Mouse (Mus musculus): ENCODE measurements around the gene 1700028J19Rik. TPM values are rescaled to one million over a fixed set of nuclear protein-coding genes. Genes with fewer than 3 reads are reported as not detected.
A peak's percentile ranks its signal among the peaks of the same experiment; 100 is the strongest.

The 1700028J19Rik gene
- polyA plus RNA-seq, 1 experiment from 2014 or later: 0.57 TPM

DNA sequence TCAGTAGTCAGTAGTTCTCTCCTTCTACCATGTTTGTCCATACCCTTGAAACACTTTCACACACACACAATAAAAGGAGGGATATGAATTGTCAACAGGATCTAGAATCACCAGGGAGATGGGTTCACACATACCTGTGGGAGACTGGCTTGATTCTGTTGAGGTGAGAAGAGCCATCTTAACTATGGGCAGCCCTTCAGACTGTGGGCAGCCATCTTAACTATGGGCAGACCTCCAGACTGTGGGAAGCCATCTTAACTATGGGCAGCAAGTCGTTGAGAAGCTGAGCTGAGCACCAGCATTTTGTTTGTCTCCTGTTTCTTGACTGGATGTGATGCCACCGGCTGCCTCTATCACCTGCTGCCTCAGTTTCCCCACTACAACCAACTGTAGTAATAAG is 24.8 kb upstream of the 1700028J19Rik start:
- 67% methylated on average over 2 of the region's 2 CpGs for WGBS
- no peak overlapping the region for H3K9ac ChIP-seq (ENCODE audit: low read length)
- TF ChIP-seq CTCF (IDR thresholded peaks at IDR 0.05; ENCODE audit: low read depth): no peak
- TF ChIP-seq EP300 (optimal IDR thresholded peaks at IDR 0.05): no peak

DNA sequence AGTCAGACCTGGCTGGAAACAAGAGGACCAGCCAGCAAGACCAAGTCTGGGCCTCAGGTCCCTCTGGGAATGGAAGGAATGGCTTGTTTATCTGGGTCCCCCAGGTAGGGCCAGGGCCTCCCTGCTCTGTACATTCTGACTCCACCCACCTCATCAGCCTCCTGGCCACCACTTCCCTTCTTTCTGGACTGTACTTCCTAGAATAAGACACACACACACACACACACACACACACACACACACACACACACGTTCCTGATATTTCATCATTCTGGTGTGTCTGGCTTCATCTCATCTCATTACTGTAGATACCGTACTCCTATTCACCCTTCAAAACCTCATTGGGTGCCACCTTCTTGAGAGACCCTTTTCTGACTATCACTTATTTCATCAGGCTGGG is 22.9 kb upstream of the 1700028J19Rik start:
- DNase-seq (ENCODE audit: low spot score): no peak
- H3K9ac ChIP-seq (ENCODE audit: low read length): no peak overlapping the region
- no peak for TF ChIP-seq CTCF (IDR thresholded peaks at IDR 0.05; ENCODE audit: low read depth)
- no peak for TF ChIP-seq EP300 (optimal IDR thresholded peaks at IDR 0.05)
- H3K4me3 ChIP-seq (ENCODE audit: low read depth, low read length): no peak overlapping the region
- no peaks in the 10 kb centered on the region for H3K36me3 ChIP-seq (ENCODE audit: control insufficient read depth, insufficient read depth, low read length)
- no peaks in the 10 kb centered on the region for H3K9me3 ChIP-seq (ENCODE audit: control insufficient read depth, low read length)
- ATAC-seq (ENCODE audit: low FRiP score, low TSS enrichment): no peak
- no peaks in the 10 kb centered on the region for H3K4me1 ChIP-seq (replicated peaks; ENCODE audit: control insufficient read depth, insufficient read depth)
- no peak overlapping the region for H3K4me2 ChIP-seq (replicated peaks; ENCODE audit: low read depth)
- no peaks in the 10 kb centered on the region for H3K27me3 ChIP-seq (ENCODE audit: control insufficient read depth, insufficient read depth, low read length)
- 77% methylated on average over 2 of the region's 2 CpGs for WGBS
- H3K27ac ChIP-seq (replicated peaks): no peak overlapping the region

More for the DNA sequence above, 24.8 kb upstream of the 1700028J19Rik start:
- no peak overlapping the region for H3K27ac ChIP-seq (replicated peaks)
- H3K36me3 ChIP-seq (ENCODE audit: control insufficient read depth, insufficient read depth, low read length): no peaks in the 10 kb centered on the region
- ATAC-seq (ENCODE audit: low FRiP score, low TSS enrichment) (no peak), DNase-seq (ENCODE audit: low spot score) (no peak)
- H3K4me2 ChIP-seq (replicated peaks; ENCODE audit: low read depth): no peak overlapping the region
- no peak overlapping the region for H3K4me3 ChIP-seq (ENCODE audit: low read depth, low read length)
- H3K4me1 ChIP-seq (replicated peaks; ENCODE audit: control insufficient read depth, insufficient read depth): no peaks in the 10 kb centered on the region
- H3K9me3 ChIP-seq (ENCODE audit: control insufficient read depth, low read length): no peaks in the 10 kb centered on the region
- no peaks in the 10 kb centered on the region for H3K27me3 ChIP-seq (ENCODE audit: control insufficient read depth, insufficient read depth, low read length)

DNA sequence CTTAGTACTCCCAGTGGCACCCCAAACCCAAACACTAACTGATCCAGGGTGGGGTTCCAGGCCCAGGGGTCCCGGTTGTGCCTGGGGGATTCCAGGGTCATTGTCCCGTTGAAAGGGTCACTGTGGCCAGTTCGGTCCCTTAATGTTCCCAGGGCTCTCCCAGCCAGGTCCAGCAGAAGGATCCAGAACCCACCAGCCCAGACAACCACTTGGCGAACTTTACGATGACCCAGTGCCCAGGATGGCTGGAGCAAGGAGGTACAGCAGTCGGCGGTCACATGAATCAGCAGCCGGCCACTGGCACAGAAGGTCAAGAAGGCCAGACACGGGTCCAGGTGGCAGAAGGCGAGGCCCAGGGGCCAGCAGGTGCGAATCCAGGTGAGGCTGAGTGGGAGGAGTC is 21.6 kb upstream of the 1700028J19Rik start:
- no peak overlapping the region for H3K9ac ChIP-seq (ENCODE audit: low read length)
- DNase-seq (ENCODE audit: low spot score): no peak
- no peak overlapping the region for H3K4me2 ChIP-seq (replicated peaks; ENCODE audit: low read depth)
- H3K36me3 ChIP-seq (ENCODE audit: control insufficient read depth, insufficient read depth, low read length): no peaks in the 10 kb centered on the region
- WGBS: 76% methylated on average over 10 of the region's 11 CpGs
- H3K27me3 ChIP-seq (ENCODE audit: control insufficient read depth, insufficient read depth, low read length): no peaks in the 10 kb centered on the region
- no peaks in the 10 kb centered on the region for H3K4me1 ChIP-seq (replicated peaks; ENCODE audit: control insufficient read depth, insufficient read depth)
- no peak overlapping the region for H3K4me3 ChIP-seq (ENCODE audit: low read depth, low read length)
- no peak overlapping the region for H3K27ac ChIP-seq (replicated peaks)
- TF ChIP-seq CTCF (IDR thresholded peaks at IDR 0.05; ENCODE audit: low read depth) (no peak), EP300 (optimal IDR thresholded peaks at IDR 0.05) (no peak)
- no peaks in the 10 kb centered on the region for H3K9me3 ChIP-seq (ENCODE audit: control insufficient read depth, low read length)
- ATAC-seq (ENCODE audit: low FRiP score, low TSS enrichment): no peak

DNA sequence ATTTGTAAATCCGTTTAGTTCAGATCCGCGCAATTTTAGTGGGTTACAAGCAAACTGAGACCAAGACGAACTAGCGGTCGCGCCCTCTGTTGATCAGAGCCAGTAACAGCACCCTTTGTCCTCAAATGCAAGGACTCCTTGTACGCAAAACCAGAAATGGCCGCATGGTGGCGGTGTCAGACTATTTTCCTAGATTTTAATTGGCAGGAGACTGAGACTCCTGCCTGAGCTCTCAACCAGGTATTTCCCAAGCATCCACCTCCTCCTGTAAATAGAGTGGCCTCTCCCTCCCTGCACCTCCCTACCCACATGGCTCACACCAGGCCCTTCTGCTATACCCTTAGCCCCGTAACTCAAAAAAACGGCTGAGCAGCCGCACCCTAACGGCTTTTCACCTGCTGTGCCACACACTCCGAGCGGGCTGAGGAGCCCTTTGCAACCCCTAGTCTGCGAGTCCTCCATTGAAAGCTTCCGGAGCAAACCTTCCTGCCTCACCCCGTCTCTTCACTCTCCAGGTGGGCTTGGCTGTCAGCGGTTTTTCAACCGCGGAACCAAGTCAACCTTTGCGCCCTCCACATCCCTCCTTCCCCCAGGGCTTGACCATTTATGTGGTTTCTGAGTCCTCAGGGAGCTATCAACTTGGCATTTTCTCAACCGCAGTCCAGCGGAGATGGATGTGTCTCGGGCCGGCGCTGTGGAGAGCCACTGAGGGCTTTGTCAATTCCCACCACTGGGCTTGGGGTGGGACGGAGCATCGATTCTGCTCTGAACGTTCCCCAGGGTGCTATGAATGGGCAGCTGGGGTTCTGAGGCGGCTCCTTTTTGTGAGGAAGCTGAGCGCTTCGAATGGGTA is 16.5 kb upstream of the 1700028J19Rik start:
- Histone ChIP-seq H3K27ac (replicated peaks) (no peak overlapping the region), H3K36me3 (ENCODE audit: control insufficient read depth, insufficient read depth, low read length) (no peaks in the 10 kb centered on the region), H3K4me1 (replicated peaks; ENCODE audit: control insufficient read depth, insufficient read depth) (no peaks in the 10 kb centered on the region), H3K27me3 (ENCODE audit: control insufficient read depth, insufficient read depth, low read length) (no peaks in the 10 kb centered on the region), H3K4me3 (ENCODE audit: low read depth, low read length) (no peak overlapping the region), H3K9ac (ENCODE audit: low read length) (no peak overlapping the region), H3K4me2 (replicated peaks; ENCODE audit: low read depth) (peak overlapping the region; percentile 11; the same call in 1 of the 2 replicates), H3K9me3 (ENCODE audit: control insufficient read depth, low read length) (no peaks in the 10 kb centered on the region)
- TF ChIP-seq CTCF (IDR thresholded peaks at IDR 0.05; ENCODE audit: low read depth) (peak; percentile 99), EP300 (optimal IDR thresholded peaks at IDR 0.05) (no peak)
- 3% methylated on average over 34 of the region's 34 CpGs for WGBS
- peak; percentile 89 for ATAC-seq (ENCODE audit: low FRiP score, low TSS enrichment)
- peak; percentile 97 for DNase-seq (ENCODE audit: low spot score)

DNA sequence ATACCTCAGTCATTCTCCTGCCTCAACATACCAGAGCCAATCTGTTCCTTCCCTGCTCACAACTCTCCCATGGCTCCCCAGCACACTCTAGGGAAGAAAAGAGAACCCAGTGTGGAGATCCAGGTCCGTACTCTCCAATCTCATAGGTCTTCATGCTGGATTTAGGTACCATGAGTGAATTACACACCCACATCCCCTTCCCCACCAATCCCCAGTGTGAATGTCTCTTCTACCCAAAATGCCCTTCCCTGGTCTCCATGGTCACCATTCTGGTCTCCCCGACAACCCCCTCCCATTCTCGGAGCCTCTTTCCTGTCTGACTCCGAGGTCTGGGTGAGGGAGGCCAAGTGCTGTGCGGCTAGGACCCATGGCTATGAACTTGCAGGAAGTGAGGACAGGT is 14.7 kb upstream of the 1700028J19Rik start, which contains the start of gene Gm15517:
Gm15517 (plus strand) TSS at position 301 of the 400 bp plus-strand sequence.
- Histone ChIP-seq H3K9me3 (ENCODE audit: control insufficient read depth, low read length) (no peaks in the 10 kb centered on the region), H3K4me3 (ENCODE audit: low read depth, low read length) (no peak within 1 kb of the TSS), H3K36me3 (ENCODE audit: control insufficient read depth, insufficient read depth, low read length) (no peaks in the 10 kb centered on the region), H3K27me3 (ENCODE audit: control insufficient read depth, insufficient read depth, low read length) (no peaks in the 10 kb centered on the region; the same call in 1 of the 2 replicates), H3K4me1 (replicated peaks; ENCODE audit: control insufficient read depth, insufficient read depth) (no peaks in the 10 kb centered on the region), H3K4me2 (replicated peaks; ENCODE audit: low read depth) (no peak within 1 kb of the TSS), H3K9ac (ENCODE audit: low read length) (no peak within 1 kb of the TSS; the same call in 1 of the 2 replicates), H3K27ac (replicated peaks) (no peak within 1 kb of the TSS)
- DNase-seq (ENCODE audit: low spot score) (no peak), ATAC-seq (ENCODE audit: low FRiP score, low TSS enrichment) (no peak)
- TF ChIP-seq CTCF (IDR thresholded peaks at IDR 0.05; ENCODE audit: low read depth): no peak
- TF ChIP-seq EP300 (optimal IDR thresholded peaks at IDR 0.05): no peak
- WGBS: 58% methylated on average over 5 of the region's 5 CpGs

DNA sequence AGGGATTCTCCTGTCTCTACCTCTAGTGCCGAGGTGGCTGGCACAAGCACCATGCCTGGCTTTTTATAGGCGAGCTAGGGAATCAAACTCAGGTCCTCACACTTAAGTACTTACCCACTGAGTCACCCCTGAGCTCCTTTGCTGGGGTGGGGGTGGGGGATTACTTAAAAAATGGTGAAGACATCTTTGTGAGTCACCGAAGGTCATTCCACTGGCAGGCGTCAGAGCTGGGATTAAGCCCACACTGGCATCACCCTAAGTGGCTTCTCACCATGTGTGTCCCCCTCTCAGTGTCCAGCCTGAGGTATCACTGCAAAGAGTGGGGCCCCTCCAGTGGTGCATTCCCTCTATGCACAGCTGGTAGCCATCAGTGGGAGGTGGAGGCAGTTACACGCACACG is 13.9 kb upstream of the 1700028J19Rik start:
- Histone ChIP-seq H3K9ac (ENCODE audit: low read length) (no peak overlapping the region), H3K4me1 (replicated peaks; ENCODE audit: control insufficient read depth, insufficient read depth) (no peaks in the 10 kb centered on the region), H3K36me3 (ENCODE audit: control insufficient read depth, insufficient read depth, low read length) (no peaks in the 10 kb centered on the region), H3K27me3 (ENCODE audit: control insufficient read depth, insufficient read depth, low read length) (no peaks in the 10 kb centered on the region; the same call in 1 of the 2 replicates), H3K4me3 (ENCODE audit: low read depth, low read length) (no peak overlapping the region), H3K27ac (replicated peaks) (no peak overlapping the region), H3K9me3 (ENCODE audit: control insufficient read depth, low read length) (no peaks in the 10 kb centered on the region), H3K4me2 (replicated peaks; ENCODE audit: low read depth) (no peak overlapping the region)
- ATAC-seq (ENCODE audit: low FRiP score, low TSS enrichment): no peak
- no peak for DNase-seq (ENCODE audit: low spot score)
- no peak for TF ChIP-seq CTCF (IDR thresholded peaks at IDR 0.05; ENCODE audit: low read depth)
- no peak for TF ChIP-seq EP300 (optimal IDR thresholded peaks at IDR 0.05)
- WGBS: 65% methylated on average over 6 of the region's 6 CpGs

Data from stomach, postnatal 0 days (tissue).